Mouse (Mus musculus): ENCODE results near the gene Vmn1r163.
"Not testable (repeated sequence)": the region's sequence is repeated elsewhere in the genome, so short reads cannot be mapped to it uniquely, and the experiment has no call there.

GRCm38 (mm10) chr7:23055240-23055639 lies at the start of gene Vmn1r163:
- TF ChIP-seq MAX (IDR thresholded peaks at IDR 0.05); CTCF (IDR thresholded peaks at IDR 0.05; ENCODE audit: control insufficient read depth, insufficient read depth, insufficient read length); USF1 (IDR thresholded peaks at IDR 0.05; ENCODE audit: low read depth); FOSL1 (IDR thresholded peaks at IDR 0.05; ENCODE audit: insufficient read depth, low read length, poor library complexity, severe bottlenecking); MYOG (IDR thresholded peaks at IDR 0.05; ENCODE audit: control insufficient read depth, extremely low read depth, insufficient read length); CEBPB (IDR thresholded peaks at IDR 0.05; ENCODE audit: low read depth): not testable (repeated sequence)
